Mouse (Mus musculus): ENCODE results near the gene Gm10570. TPM values are rescaled to one million over a fixed set of nuclear protein-coding genes. Genes with fewer than 3 reads are reported as not detected.

Gm10570 gene
- polyA plus RNA-seq, 1 experiment from 2014 or later = 0.88 TPM

- 72% methylated on average over 7 of the region's 7 CpGs for WGBS
- Histone ChIP-seq H3K9me3 (replicated peaks) (no peaks in the 10 kb centered on the region), H3K4me1 (replicated peaks) (peaks cover 49% of the 10 kb centered on the region), H3K27me3 (replicated peaks) (no peaks in the 10 kb centered on the region), H3K27ac (ENCODE audit: poor library complexity, severe bottlenecking) (peak overlapping the region; percentile 84), H3K9ac (no peak overlapping the region), H3K36me3 (peaks cover 50% of the 10 kb centered on the region), H3K4me2 (no peak overlapping the region), H3K4me3 (no peak overlapping the region)
- ATAC-seq (ENCODE audit: insufficient number of reproducible peaks, low FRiP score) = no peak
These were observed 14.1 kb upstream of the Gm10570 start for GRCm38 (mm10) chr4:130322567-130322966.

- H3K27me3 ChIP-seq (replicated peaks) = no peaks in the 10 kb centered on the region
- no peak overlapping the region for H3K4me2 ChIP-seq
- ATAC-seq (ENCODE audit: insufficient number of reproducible peaks, low FRiP score) = no peak
- peaks cover 41% of the 10 kb centered on the region for H3K36me3 ChIP-seq
- H3K9ac ChIP-seq = no peak overlapping the region
- no peak overlapping the region for H3K27ac ChIP-seq (ENCODE audit: poor library complexity, severe bottlenecking)
- H3K4me1 ChIP-seq (replicated peaks) = peaks cover 55% of the 10 kb centered on the region
- H3K9me3 ChIP-seq (replicated peaks) = no peaks in the 10 kb centered on the region
- H3K4me3 ChIP-seq = no peak overlapping the region
- WGBS = 83% methylated on average over 7 of the region's 7 CpGs
These were observed 13.2 kb upstream of the Gm10570 start for GRCm38 (mm10) chr4:130321640-130322039.

- Histone ChIP-seq H3K9me3 (replicated peaks) (no peaks in the 10 kb centered on the region), H3K36me3 (peaks cover 37% of the 10 kb centered on the region), H3K4me2 (no peak overlapping the region), H3K4me3 (no peak overlapping the region), H3K27me3 (replicated peaks) (no peaks in the 10 kb centered on the region), H3K4me1 (replicated peaks) (peaks cover 73% of the 10 kb centered on the region), H3K9ac (no peak overlapping the region), H3K27ac (ENCODE audit: poor library complexity, severe bottlenecking) (no peak overlapping the region)
- ATAC-seq (ENCODE audit: insufficient number of reproducible peaks, low FRiP score) = no peak
- WGBS = 76% methylated on average over 7 of the region's 7 CpGs
These were observed 11.1 kb upstream of the Gm10570 start for GRCm38 (mm10) chr4:130319564-130319963.

- 74% methylated on average over 3 of the region's 3 CpGs for WGBS
These were observed 9.6 kb upstream of the Gm10570 start for GRCm38 (mm10) chr4:130318122-130318521.

GRCm38 (mm10) chr4:130316691-130317090 is 8.2 kb upstream of the Gm10570 start:
- H3K4me2 ChIP-seq = no peak overlapping the region
- H3K27ac ChIP-seq (ENCODE audit: poor library complexity, severe bottlenecking) = peak overlapping the region; percentile 86
- H3K9ac ChIP-seq = no peak overlapping the region
- H3K27me3 ChIP-seq (replicated peaks) = no peaks in the 10 kb centered on the region
- 64% methylated on average over 10 of the region's 10 CpGs for WGBS
- no peak overlapping the region for H3K4me3 ChIP-seq
- H3K4me1 ChIP-seq (replicated peaks) = peaks cover 63% of the 10 kb centered on the region
- ATAC-seq (ENCODE audit: insufficient number of reproducible peaks, low FRiP score) = no peak
- H3K36me3 ChIP-seq = peaks cover 53% of the 10 kb centered on the region
- H3K9me3 ChIP-seq (replicated peaks) = no peaks in the 10 kb centered on the region

More at GRCm38 (mm10) chr4:130318122-130318521, 9.6 kb upstream of the Gm10570 start:
- Histone ChIP-seq H3K4me3 (no peak overlapping the region), H3K27ac (ENCODE audit: poor library complexity, severe bottlenecking) (peak overlapping the region; percentile 39; the same call in 1 of the 2 replicates), H3K9ac (no peak overlapping the region), H3K9me3 (replicated peaks) (no peaks in the 10 kb centered on the region), H3K36me3 (peaks cover 50% of the 10 kb centered on the region), H3K4me1 (replicated peaks) (peaks cover 66% of the 10 kb centered on the region), H3K4me2 (no peak overlapping the region), H3K27me3 (replicated peaks) (no peaks in the 10 kb centered on the region)
- ATAC-seq (ENCODE audit: insufficient number of reproducible peaks, low FRiP score) = no peak

GRCm38 (mm10) chr4:130315771-130316527 is 7.5 kb upstream of the Gm10570 start:
- Histone ChIP-seq H3K9me3 (replicated peaks) (no peaks in the 10 kb centered on the region), H3K27me3 (replicated peaks) (no peaks in the 10 kb centered on the region), H3K4me2 (no peak overlapping the region), H3K36me3 (peaks cover 53% of the 10 kb centered on the region), H3K4me3 (no peak overlapping the region), H3K4me1 (replicated peaks) (peaks cover 67% of the 10 kb centered on the region), H3K27ac (ENCODE audit: poor library complexity, severe bottlenecking) (peak overlapping the region; percentile 86), H3K9ac (peak overlapping the region; percentile 8; the same call in 1 of the 2 replicates)
- 0 out of 2 replicates have a peak, but pooled peaks have one; percentile 27 for ATAC-seq (ENCODE audit: insufficient number of reproducible peaks, low FRiP score)
- WGBS = 57% methylated on average over 13 of the region's 13 CpGs

GRCm38 (mm10) chr4:130313552-130313951 is 5.1 kb upstream of the Gm10570 start:
- WGBS = 80% methylated on average over 4 of the region's 4 CpGs
- H3K4me2 ChIP-seq = no peak overlapping the region
- H3K9ac ChIP-seq = no peak overlapping the region
- H3K4me3 ChIP-seq = no peak overlapping the region
- peaks cover 73% of the 10 kb centered on the region for H3K4me1 ChIP-seq (replicated peaks)
- ATAC-seq (ENCODE audit: insufficient number of reproducible peaks, low FRiP score) = no peak
- peaks cover 45% of the 10 kb centered on the region for H3K36me3 ChIP-seq
- no peaks in the 10 kb centered on the region for H3K9me3 ChIP-seq (replicated peaks)
- H3K27me3 ChIP-seq (replicated peaks) = peaks cover 17% of the 10 kb centered on the region
- H3K27ac ChIP-seq (ENCODE audit: poor library complexity, severe bottlenecking) = no peak overlapping the region

GRCm38 (mm10) chr4:130312526-130312925 is 4.1 kb upstream of the Gm10570 start:
- Histone ChIP-seq H3K9me3 (replicated peaks) (no peaks in the 10 kb centered on the region), H3K36me3 (peaks cover 45% of the 10 kb centered on the region), H3K27ac (ENCODE audit: poor library complexity, severe bottlenecking) (no peak overlapping the region), H3K4me1 (replicated peaks) (peaks cover 67% of the 10 kb centered on the region), H3K9ac (no peak overlapping the region), H3K4me3 (no peak overlapping the region), H3K4me2 (no peak overlapping the region), H3K27me3 (replicated peaks) (peaks cover 17% of the 10 kb centered on the region)
- ATAC-seq (ENCODE audit: insufficient number of reproducible peaks, low FRiP score) = no peak
- 59% methylated on average over 3 of the region's 3 CpGs for WGBS

- WGBS = 22% methylated on average over 8 of the region's 8 CpGs
- ATAC-seq (ENCODE audit: insufficient number of reproducible peaks, low FRiP score) = no peak
- Histone ChIP-seq H3K9ac (peak overlapping the region; percentile 88), H3K4me3 (peak overlapping the region; percentile 66), H3K4me2 (peak overlapping the region; percentile 80), H3K36me3 (peaks cover 27% of the 10 kb centered on the region), H3K27ac (ENCODE audit: poor library complexity, severe bottlenecking) (peak overlapping the region; percentile 87), H3K9me3 (replicated peaks) (no peaks in the 10 kb centered on the region), H3K4me1 (replicated peaks) (peaks cover 50% of the 10 kb centered on the region), H3K27me3 (replicated peaks) (peaks cover 38% of the 10 kb centered on the region)
These were observed 780 bp upstream of the Gm10570 start for GRCm38 (mm10) chr4:130309254-130309653.

- Histone ChIP-seq H3K4me3 (peak overlapping the region; percentile 66), H3K27ac (ENCODE audit: poor library complexity, severe bottlenecking) (peak overlapping the region; percentile 87), H3K9ac (peak overlapping the region; percentile 54; the same call in 1 of the 2 replicates), H3K9me3 (replicated peaks) (no peaks in the 10 kb centered on the region), H3K36me3 (peaks cover 13% of the 10 kb centered on the region), H3K4me1 (replicated peaks) (peaks cover 45% of the 10 kb centered on the region), H3K4me2 (peak overlapping the region; percentile 80), H3K27me3 (replicated peaks) (peaks cover 43% of the 10 kb centered on the region)
- ATAC-seq (ENCODE audit: insufficient number of reproducible peaks, low FRiP score) = peak; percentile 77
- under 1% methylated on average over 23 of the region's 23 CpGs for WGBS
These were observed 633 bp downstream of the Gm10570 start for GRCm38 (mm10) chr4:130307851-130308230.

- no peak overlapping the region; the same call in 1 of the 2 replicates for H3K9ac ChIP-seq
- peaks cover 43% of the 10 kb centered on the region for H3K27me3 ChIP-seq (replicated peaks)
- no peak for ATAC-seq (ENCODE audit: insufficient number of reproducible peaks, low FRiP score)
These were observed 1.5 kb downstream of the Gm10570 start for GRCm38 (mm10) chr4:130306796-130307630.

More at GRCm38 (mm10) chr4:130306796-130307630, 1.5 kb downstream of the Gm10570 start:
- Histone ChIP-seq H3K9me3 (replicated peaks) (no peaks in the 10 kb centered on the region), H3K36me3 (peaks cover 5% of the 10 kb centered on the region; the same call in 1 of the 2 replicates), H3K4me2 (peak overlapping the region; percentile 80), H3K4me1 (replicated peaks) (peaks cover 45% of the 10 kb centered on the region), H3K27ac (ENCODE audit: poor library complexity, severe bottlenecking) (peak overlapping the region; percentile 87), H3K4me3 (no peak overlapping the region)
- 80% methylated on average over 10 of the region's 10 CpGs for WGBS

Measured in heart, embryonic 12.5 days (tissue).